Mouse (Mus musculus) layer of hippocampus, adult 8-10 months (tissue): ENCODE results near the gene Csnk2a1. TPM values are rescaled to one million over a fixed set of nuclear protein-coding genes. Genes with fewer than 3 reads are reported as not detected.
"Not testable (repeated sequence)": the region's sequence is repeated elsewhere in the genome, so short reads cannot be mapped to it uniquely, and the experiment has no call there.

Experiments
- DNase-seq, 2 experiments: peaks; one replicate each; pipeline ENCODE4 v3.0.0; 2022; ENCODE audit warnings: low spot score in 2 of 2
- total RNA-seq, 4 experiments: library from RNA; stranded (reverse); gene quantifications; 2 replicates each; pipeline ENCODE4 v1.2.4; 2022

The Csnk2a1 gene
- 10 to 100 TPM; 88.7 to 96.2 (median 93.5) TPM for total RNA-seq

DNA sequence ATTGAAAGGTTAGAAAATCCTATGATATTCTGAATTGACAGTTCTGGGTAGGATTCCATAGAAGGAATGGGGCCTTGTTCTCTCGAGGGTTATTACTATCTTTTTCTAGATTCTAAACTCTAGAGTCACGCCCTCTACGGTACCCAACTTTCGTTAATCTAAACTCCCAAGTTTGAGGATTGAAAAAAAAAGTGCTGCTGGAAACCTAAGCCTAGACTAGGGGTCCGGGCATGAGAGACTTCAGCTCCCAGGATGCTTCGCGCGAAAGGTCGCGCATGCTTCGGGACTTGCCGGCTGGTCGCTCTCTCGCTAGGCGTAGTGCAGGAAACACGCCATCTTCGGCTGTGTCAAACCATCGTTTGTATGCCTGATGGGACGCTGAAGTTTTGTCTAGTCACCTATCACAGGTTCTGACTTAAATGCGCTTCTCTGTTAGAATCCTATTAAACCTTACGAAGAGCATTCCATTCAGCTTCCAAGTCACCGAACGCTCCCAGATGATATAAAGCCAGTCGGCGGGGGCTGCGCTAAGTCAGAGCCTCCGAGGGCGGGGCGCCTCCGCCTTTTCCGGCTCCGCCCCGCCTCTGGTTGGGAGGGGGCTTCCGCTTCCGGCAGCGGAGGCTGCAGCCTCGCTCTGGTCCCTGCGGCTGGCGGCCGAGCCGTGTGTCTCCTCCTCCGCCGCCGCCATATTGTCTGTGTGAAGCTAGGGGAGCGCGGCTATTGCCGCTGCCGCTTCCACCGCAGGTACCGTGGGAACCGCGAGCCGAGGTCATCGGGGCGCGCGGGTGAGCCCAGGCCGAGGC lies at the start of gene Csnk2a1:
Gene Csnk2a1 (plus strand): TSS at position 592 of the 803 bp plus-strand sequence.
- DNase-seq = peak; percentile 89 to 94

DNA sequence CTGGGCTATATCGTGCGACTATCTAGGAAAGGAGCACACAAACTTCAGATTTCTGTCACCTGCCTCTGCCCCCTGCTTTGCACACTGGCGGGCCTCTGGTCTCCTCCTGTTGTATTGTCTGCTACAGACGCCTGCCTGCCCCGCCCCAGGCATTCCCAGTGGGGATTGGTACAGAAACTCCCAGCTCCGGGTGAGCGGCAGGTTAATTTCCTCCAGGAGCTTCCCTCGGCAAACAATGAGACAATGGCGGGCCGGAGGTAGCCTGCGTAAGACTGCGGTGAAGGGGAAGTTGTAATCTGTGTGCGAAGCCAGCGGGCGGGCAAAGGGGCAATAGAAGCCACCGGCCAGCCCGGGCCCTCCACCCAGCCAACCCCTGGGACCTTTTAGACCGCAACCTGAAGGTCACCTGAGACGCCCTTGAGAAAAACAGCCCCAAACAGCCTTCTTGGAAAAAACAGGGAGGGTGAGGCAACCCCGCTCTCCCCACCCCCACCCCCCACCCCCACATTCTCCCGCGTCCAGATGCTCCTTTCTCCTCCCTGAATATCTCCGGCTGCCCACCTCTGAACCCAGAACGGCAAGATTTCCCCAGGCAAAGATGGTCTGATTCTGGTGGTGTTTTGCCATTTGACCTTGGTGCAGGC lies 49.4 kb upstream of the Csnk2a1 start:
- no peak for DNase-seq

DNA sequence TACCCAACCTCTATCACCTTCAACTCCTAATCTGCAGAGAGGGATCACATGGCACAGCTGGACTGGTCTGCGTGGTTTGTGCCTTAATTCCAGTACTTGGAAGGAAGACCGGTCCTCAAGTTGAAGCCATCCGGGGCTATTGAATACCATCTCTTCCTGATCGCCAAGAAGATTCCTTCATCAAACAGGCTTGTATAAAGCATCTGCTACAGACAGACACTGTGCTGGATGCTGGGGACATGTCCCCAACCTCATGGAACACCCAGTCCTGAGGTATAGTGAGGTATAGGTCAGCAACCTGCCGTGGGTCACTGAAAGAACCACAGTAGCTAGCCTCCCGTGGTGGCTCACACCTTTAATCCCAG lies 48.9 kb upstream of the Csnk2a1 start:
- DNase-seq = no peak

DNA sequence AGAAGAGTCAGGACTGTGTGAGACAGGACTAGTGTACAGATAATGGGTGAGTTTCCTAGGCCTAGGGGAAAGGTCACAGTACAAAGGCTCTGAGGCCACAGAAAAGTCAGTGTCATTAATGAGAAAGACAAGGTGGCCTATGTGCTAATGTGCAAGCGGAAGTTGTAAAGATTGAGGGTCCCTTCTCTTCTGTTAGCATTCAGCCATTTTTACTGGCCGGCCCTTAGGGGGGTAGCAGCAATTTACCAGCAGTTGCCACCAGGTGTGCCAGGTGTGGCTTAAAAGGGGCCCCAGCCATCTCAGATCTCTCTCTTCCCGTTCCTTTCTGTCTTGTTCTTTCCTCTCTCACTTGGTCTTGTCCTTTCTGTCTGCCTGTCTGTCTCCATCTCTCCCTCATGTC lies 48.3 kb upstream of the Csnk2a1 start:
- no peak for DNase-seq

DNA sequence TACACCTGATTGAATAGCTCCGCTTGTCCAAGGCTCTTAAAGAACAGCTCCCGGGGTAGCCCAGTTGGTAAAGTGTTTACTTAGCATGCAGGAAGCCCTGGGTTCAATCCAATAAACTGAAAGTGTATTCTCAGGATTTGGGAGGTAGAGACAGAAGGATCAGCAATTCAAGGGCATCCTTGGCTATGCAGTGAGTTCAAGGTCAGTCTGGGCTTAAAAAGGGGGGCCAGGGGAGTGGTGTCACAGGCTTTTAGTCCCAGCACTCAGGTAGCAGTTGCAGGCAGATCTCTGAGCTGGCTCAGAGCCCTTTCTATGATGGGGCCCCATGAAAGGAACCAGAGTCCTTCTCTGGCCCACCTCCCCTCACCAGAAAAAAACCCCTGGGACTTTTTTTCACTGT lies 47.3 kb upstream of the Csnk2a1 start:
- no peak for DNase-seq

DNA sequence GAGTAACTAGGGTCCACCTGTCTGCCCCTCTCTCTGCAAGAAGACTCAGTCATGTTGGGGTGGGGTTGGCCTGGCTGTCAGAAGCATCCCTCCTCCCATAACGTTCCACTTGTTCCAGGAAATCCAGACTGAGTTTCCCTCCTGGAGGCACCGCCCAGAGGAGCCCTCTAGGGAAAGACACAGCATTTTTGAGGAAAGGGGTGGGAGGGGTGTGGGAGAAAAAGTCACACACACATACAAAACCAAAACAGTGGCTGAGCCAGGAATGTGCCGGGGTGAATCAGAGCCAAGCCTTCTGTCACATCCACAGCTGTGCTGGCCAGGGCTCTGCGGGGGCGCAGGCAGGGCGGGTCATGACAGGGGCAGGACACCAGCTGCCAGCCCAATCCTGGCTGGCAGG lies 46.3 kb upstream of the Csnk2a1 start:
- DNase-seq = no peak

DNA sequence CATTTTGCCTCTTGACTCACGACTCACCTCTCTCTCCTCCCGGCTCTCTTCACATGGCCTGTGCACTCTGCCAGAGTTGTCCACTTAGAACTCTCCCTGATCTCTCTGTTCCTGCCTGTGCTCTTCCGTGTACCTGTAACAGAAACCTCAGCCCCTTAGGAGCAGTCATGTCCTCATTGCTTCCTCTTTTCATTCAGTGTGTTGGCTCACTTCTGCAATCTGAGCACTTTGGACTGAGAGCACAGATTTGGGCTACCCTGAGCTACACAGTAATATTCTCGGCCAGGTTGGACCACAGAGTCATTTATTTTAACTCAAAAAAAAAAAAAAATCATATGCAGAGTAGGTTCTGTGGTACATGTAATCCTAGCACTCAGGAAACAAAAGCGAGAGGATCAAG lies 39.5 kb upstream of the Csnk2a1 start:
- no peak for DNase-seq

DNA sequence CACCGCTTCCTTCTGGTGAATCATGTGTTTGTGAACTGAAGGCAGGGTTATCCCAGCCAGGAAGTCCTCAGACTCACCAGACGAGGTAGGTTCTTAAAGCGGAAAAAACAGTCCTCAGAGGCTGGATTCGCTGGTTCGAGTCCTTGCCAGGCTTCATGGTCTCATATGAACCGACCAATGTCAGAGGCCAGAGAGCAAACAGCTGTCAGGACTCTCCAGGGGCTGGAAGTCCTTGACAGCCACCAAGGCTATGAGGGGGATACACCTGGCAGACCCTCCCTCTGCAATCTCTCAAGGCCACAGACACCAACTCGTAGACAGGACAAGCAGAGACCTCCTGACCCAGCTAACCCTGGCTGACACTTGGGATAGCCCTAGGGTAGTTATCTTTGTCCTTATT lies 37.4 kb upstream of the Csnk2a1 start:
- DNase-seq = no peak

DNA sequence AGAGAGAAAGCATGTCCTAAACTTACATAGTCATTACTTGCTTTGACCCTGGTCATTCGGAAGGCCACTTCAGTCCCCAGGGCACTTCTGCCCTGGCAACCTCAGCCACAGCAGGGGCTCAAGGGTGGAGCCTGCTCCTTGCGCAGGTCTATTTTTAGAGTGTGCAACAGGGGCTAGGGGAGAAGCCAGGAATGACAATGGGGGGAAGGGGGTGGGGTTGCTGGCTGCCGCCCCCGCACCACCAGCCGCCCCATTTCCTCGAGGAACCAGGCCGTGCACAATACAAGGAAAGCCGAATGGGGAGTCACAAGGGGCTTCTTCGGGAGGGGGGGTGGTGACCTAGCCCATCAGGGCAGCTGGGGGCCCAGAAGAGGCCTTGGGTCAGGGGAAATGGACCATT lies 37.0 kb upstream of the Csnk2a1 start:
- no peak for DNase-seq

DNA sequence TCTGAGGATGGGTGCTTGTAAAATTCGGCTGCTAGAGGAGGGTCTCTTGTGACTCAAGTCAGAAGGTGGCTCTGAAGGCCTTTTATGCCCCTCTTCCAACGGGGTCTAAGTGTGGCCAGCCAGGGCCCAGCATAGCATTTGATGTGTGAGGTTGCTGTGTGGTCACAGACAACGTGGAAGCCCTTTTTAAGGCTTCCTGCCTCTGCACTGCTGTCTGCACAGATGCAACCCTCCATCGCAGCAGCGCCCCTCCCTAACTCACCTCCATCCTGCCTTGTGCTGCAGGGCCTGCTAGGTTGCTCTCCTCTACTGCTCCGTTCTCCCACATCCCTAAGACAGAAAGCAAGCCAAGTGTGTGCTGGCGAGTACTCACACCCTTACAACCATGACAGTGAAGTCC lies 36.5 kb upstream of the Csnk2a1 start:
- DNase-seq = no peak

DNA sequence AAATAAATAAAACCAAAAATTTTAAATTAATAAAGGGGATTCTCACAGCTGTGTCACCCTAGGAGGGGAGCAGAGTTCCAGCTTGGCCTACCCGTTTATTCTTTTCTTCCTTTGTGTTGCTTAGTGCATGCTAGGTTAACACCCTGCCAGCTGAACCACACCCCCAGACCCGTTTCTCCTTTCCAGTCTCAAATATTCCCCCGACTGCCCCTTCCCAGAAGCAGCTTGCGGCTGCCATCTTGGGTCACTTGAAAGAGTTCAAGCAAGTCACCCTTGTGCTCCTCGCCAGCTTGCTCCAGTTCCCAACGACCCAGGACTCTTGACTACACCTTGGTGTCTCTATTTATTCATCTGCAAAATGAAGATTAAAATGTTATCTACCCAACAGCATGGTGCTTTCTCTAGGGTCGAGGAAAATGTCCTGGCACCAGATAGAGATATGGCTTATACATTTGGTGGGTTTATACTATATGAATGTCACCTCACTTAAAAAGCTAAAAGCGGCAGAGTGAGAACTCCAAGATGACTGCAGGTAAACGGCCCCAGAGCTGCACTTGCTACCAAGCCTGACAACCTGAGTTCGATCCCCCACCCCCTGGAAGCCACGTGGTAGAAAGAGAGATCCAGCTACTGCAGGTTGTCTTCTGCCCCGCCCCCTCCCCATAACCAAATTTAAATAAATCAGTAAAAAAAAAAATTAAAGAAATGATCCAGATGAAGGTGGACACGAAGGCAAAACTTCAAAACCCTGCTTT lies 33.9 kb upstream of the Csnk2a1 start:
- DNase-seq = no peak

DNA sequence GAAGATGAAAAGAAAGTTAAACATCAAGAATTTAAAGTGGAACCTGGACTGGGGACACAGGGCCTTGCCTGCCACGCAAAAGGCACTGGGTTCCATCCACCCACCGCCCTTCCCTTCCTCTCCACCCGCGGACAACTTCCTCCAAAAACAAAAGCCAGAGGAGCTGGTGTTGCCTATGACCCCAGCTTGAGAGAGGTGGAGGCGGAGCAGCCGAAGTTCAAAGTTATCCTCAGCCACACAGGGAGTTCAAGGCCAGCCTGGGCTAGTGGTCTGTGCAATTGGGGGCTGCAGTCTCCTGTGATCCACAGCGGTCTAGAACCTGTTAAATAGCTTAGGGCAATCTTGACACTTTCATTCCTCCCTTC lies 33.3 kb upstream of the Csnk2a1 start:
- DNase-seq = no peak

DNA sequence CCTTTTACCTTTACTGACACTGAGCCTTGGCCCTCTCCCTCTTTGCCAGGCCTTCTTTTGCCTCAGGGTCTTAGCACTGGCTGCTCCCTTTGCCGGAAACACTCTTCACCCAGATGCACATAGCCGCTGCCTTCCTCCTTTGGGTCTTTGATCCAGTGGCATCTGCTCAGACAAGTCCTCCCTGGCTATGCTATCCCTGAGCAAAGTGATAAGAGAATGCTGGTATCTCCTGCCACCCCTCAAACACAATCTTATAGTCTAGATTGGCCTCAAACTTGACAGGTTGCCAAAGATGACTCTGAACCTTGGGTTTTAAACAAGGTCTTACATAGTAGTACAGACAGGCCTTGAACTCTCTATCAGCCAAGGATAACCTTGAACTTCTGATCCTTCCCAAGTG lies 32.1 kb upstream of the Csnk2a1 start:
- DNase-seq = no peak

DNA sequence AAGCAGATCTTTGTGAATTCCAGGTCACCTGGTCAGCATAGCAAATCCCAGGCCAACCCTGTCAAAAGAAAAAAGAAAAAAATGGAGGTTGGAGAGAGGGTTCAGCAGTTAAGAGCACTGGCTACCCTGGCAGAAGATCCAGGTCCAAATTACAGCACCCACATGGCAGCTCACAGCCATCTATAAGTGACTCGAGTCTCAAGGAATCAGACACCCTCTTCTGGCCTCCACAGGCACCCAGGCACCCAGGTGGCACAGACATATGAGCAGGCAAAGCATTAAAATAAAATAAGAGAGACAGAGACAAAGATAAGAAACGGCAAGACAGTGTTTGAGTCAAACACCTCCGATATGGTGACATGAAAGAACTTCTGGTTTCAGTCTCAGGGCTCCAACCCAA lies 29.7 kb upstream of the Csnk2a1 start:
- no peak for DNase-seq

DNA sequence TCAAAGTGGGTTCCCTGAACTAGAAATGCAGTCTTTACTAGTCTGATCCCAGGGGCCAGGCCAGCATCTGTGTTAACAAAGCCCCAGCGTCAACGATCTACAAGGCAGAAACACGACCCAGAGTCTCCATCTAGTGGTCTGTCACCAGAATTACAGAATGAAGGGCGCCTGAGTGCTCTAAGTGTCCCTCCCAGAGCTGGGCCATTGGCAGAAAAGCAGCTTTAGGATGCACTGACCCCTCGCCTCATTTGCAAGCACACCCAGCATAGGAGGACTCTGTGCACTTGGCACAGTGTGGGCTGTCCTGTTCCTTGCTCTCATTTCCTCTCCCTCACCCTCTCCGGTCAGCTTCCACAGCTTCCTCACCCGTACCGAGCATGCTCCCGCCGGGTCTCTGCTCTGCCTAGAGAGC lies 29.3 kb upstream of the Csnk2a1 start:
- peak; percentile 44 to 63 for DNase-seq

DNA sequence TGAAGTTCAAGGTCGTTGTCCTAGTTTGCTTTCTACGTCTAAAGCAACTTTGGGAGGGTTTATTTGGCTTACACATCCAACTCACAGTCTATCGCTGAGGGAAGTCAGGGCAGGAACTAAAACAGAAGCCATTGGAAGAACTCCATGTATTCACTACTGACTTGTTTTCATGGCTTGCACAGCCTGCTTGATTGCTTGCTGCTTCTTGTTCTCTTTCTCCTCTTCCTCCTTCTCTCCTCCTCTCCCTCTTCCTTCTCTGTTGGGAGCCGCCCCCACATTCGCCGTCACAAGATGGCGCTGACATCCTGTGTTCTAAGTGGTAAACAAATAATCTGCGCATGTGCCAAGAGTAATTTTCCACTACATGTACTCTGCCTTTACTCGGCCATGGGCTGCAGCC lies 20.5 kb upstream of the Csnk2a1 start:
- DNase-seq = not testable (repeated sequence)

DNA sequence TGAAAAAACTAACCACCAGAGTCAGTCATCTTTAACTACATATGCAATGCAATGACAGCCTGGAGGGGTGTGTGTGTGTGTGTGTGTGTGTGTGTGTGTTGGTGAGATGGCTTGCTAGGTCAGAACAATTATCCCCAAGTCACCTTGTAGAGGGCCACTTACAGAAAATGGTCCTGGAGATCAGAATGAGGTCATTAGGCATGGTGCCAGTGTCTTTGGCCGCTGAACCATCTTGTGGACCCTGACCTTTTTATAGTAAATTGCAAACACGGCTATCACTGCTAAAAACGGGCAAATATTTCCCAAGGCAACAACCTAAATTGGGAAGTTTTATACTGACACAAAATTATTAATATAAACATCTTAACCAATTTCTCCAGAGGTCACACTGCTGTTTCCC lies 14.8 kb upstream of the Csnk2a1 start:
- DNase-seq = no peak

DNA sequence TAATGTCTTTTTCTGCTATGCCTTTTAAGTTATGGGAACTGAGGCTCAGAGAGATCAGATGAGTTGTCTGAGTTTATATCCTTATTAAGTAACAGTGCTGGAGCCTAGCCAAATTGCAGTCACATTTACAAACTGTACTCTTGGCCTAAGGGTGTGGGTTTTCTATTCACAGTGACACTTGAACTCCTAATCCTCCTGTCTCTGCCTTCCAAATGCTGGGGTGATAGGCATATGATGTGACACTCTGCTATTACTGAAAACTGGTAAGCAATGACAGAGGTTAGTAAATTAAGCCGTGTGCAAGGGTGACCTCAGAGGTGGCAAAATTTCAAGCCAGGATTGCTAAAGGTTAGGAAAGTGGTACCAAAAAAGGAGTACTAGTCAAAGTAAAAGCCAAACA lies 9.7 kb upstream of the Csnk2a1 start:
- DNase-seq = no peak

DNA sequence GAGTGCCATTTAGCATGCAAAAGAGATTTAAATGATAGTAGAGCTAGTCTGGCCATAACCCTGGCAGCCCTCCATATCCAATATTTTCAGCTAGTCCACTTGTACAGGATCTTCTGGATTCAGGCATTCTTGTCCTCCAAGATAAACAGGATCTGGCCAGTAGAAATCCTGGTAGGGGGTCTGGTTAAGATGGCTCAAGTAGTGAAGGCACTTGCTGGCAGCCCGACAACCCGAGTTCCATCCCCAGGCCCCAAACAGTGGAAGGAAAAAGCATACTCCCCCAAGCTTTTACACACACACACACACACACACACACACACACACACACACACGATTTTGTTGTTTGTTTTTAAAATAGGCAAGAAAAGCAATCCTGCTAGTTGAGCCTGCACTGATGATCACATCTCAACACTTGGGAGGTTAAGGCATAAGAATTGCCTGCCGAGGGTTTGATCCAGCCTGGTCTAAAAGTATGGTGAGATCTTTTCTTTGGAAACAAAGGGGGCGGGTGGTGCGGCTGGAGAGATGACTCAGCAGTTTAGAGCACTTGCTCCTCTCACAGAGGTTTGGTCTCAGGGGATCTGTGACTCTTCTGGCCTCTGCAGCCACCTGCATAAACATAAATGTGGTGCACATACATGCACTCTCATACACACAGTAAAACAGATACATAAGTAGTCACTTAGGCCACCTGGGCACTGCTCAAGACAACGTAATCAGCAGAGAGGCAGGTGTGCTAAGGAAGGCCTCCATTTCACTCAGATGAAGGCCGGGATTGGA lies 2.9 kb upstream of the Csnk2a1 start:
- DNase-seq = no peak

DNA sequence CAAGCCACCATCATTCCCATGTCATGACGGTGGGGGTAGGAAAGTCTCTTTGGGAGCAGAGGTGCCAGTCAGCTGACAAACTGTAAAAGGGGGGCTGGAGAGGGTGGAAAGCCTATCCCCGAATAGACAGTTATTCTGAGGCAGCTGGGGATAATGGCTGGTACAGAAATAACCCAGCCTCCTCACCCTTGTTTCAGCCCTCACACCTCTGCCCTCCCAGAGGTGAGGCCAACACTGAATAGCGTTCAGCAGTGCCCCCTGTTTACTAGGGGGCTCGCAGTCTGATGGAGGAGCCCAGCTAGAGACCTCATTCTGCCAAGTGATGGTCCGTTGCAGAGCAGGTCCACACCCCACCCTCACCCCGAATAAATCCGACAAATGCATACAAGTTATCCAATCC lies 1.1 kb upstream of the Csnk2a1 start:
- DNase-seq = no peak

DNA sequence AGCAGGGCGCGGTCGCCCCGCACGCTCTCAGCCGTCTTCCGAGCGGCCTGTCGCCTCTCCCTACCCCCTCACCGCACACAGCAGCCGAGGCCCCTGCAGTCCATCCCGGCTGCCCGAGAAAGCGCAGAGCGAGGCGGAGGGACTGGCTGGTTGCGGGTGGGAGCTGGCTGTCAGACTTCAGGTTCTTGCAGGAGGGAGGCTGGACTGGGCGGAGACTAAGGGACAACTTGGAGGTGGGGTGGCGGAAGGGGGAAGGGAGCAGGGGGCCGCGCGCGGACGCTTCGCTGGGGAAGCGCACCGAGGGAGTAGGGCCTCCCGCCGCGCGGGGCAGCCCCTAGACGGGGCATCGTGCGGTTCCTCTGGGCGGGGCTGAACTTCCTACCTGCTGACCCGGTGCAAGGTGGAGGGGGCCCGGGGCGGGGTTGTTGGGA lies 427 bp downstream of the Csnk2a1 start:
- peak in 1 of 2 experiments; percentile 30 for DNase-seq

DNA sequence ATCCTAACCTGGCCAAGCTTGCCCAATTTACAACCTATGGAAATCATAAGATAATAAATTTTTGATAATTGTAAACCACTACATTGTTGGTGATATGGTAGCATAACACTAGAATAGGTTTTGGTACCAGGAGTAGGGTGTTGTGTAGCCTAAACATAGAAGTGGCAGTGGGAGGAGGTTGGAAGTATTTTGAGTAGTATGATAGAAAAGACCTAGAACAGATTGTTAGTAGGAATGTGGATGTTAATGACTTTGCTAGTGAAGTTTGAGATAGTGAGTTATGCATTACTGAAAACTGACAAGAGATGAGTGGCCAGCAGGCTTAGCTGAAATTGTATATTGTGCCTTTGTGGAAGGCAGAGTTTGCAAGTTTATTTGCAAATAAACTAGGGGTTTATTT lies 3.4 kb downstream of the Csnk2a1 start:
- no peak for DNase-seq
